Mouse (Mus musculus): ENCODE measurements at regions not wholly inside any gene's neighbourhood (a gene's known extent, or its start where the extent isn't known, plus 50 kb on each side); places are given as distances from the start of the nearest gene placed in this dataset.
A peak's percentile ranks its signal among the peaks of the same experiment; 100 is the strongest.

GRCm38 (mm10) chr9:113457169-113457850 lies 250.7 kb downstream of the Pdcd6ip start:
- Histone ChIP-seq H3K27me3 (ENCODE audit: insufficient read depth, low read length) (no peaks in the 10 kb centered on the region), H3K27ac (no peak overlapping the region), H3K4me1 (ENCODE audit: insufficient read depth, low read length) (0 out of 2 replicates have a peak, but pooled peaks cover under 1% of the 10 kb centered on the region), H3K4me2 (ENCODE audit: low read depth, low read length) (no peak overlapping the region), H3K36me3 (ENCODE audit: insufficient read depth, low read length) (no peaks in the 10 kb centered on the region), H3K9me3 (ENCODE audit: low read length) (no peaks in the 10 kb centered on the region), H3K4me3 (ENCODE audit: low read length) (no peak overlapping the region), H3K9ac (replicated peaks; ENCODE audit: low read length) (no peak overlapping the region)
- WGBS: 89% methylated on average over 13 of the region's 13 CpGs
- no peak for DNase-seq (ENCODE audit: low spot score)
- no peak for TF ChIP-seq CTCF (IDR thresholded peaks at IDR 0.05; ENCODE audit: low read depth)
- ATAC-seq: no peak

GRCm38 (mm10) chr9:113455577-113455976 lies 252.5 kb downstream of the Pdcd6ip start:
- no peak for DNase-seq (ENCODE audit: low spot score)

GRCm38 (mm10) chr9:113453231-113453630 lies 254.8 kb downstream of the Pdcd6ip start:
- Histone ChIP-seq H3K4me3 (ENCODE audit: low read length) (no peak overlapping the region), H3K27ac (no peak overlapping the region), H3K4me1 (ENCODE audit: insufficient read depth, low read length) (no peaks in the 10 kb centered on the region), H3K36me3 (ENCODE audit: insufficient read depth, low read length) (no peaks in the 10 kb centered on the region), H3K4me2 (ENCODE audit: low read depth, low read length) (no peak overlapping the region), H3K9ac (replicated peaks; ENCODE audit: low read length) (no peak overlapping the region), H3K9me3 (ENCODE audit: low read length) (no peaks in the 10 kb centered on the region), H3K27me3 (ENCODE audit: insufficient read depth, low read length) (no peaks in the 10 kb centered on the region)
- no peak for DNase-seq (ENCODE audit: low spot score)
- 55% methylated on average over 3 of the region's 3 CpGs for WGBS
- no peak for ATAC-seq
- TF ChIP-seq CTCF (IDR thresholded peaks at IDR 0.05; ENCODE audit: low read depth): no peak

More at GRCm38 (mm10) chr9:113455577-113455976, 252.5 kb downstream of the Pdcd6ip start:
- no peak overlapping the region for H3K4me3 ChIP-seq (ENCODE audit: low read length)
- H3K4me2 ChIP-seq (ENCODE audit: low read depth, low read length): no peak overlapping the region
- H3K9ac ChIP-seq (replicated peaks; ENCODE audit: low read length): no peak overlapping the region
- WGBS: 91% methylated on average over 5 of the region's 5 CpGs
- no peaks in the 10 kb centered on the region for H3K36me3 ChIP-seq (ENCODE audit: insufficient read depth, low read length)
- 0 out of 2 replicates have a peak, but pooled peaks have one; percentile 10 for TF ChIP-seq CTCF (IDR thresholded peaks at IDR 0.05; ENCODE audit: low read depth)
- no peak overlapping the region for H3K27ac ChIP-seq
- ATAC-seq: no peak
- no peaks in the 10 kb centered on the region for H3K27me3 ChIP-seq (ENCODE audit: insufficient read depth, low read length)
- no peaks in the 10 kb centered on the region for H3K9me3 ChIP-seq (ENCODE audit: low read length)
- no peaks in the 10 kb centered on the region for H3K4me1 ChIP-seq (ENCODE audit: insufficient read depth, low read length)

- Histone ChIP-seq H3K27me3 (ENCODE audit: insufficient read depth, low read length) (no peaks in the 10 kb centered on the region), H3K9ac (replicated peaks; ENCODE audit: low read length) (no peak overlapping the region), H3K4me1 (ENCODE audit: insufficient read depth, low read length) (no peaks in the 10 kb centered on the region), H3K4me2 (ENCODE audit: low read depth, low read length) (peak overlapping the region; percentile 55), H3K36me3 (ENCODE audit: insufficient read depth, low read length) (no peaks in the 10 kb centered on the region), H3K4me3 (ENCODE audit: low read length) (peak overlapping the region; percentile 28), H3K27ac (no peak overlapping the region), H3K9me3 (ENCODE audit: low read length) (no peaks in the 10 kb centered on the region)
- DNase-seq (ENCODE audit: low spot score) (peak; percentile 95), ATAC-seq (peak; percentile 75)
- WGBS: 6% methylated on average over 21 of the region's 21 CpGs
- peak; percentile 97 for TF ChIP-seq CTCF (IDR thresholded peaks at IDR 0.05; ENCODE audit: low read depth)
Measured at GRCm38 (mm10) chr9:113441770-113442411, 266.2 kb downstream of the Pdcd6ip start.

- Histone ChIP-seq H3K9me3 (ENCODE audit: low read length) (no peaks in the 10 kb centered on the region), H3K9ac (replicated peaks; ENCODE audit: low read length) (no peak overlapping the region), H3K4me1 (ENCODE audit: insufficient read depth, low read length) (no peaks in the 10 kb centered on the region), H3K4me3 (ENCODE audit: low read length) (no peak overlapping the region), H3K36me3 (ENCODE audit: insufficient read depth, low read length) (no peaks in the 10 kb centered on the region), H3K27ac (no peak overlapping the region), H3K27me3 (ENCODE audit: insufficient read depth, low read length) (no peaks in the 10 kb centered on the region), H3K4me2 (ENCODE audit: low read depth, low read length) (no peak overlapping the region)
- ATAC-seq (no peak; the same call in 1 of the 2 replicates), DNase-seq (ENCODE audit: low spot score) (peak; percentile 58)
- 53% methylated on average over 7 of the region's 7 CpGs for WGBS
- no peak for TF ChIP-seq CTCF (IDR thresholded peaks at IDR 0.05; ENCODE audit: low read depth)
Measured at GRCm38 (mm10) chr9:113438394-113438793, 269.7 kb downstream of the Pdcd6ip start.

- no peak overlapping the region for H3K4me3 ChIP-seq (ENCODE audit: low read length)
- no peaks in the 10 kb centered on the region for H3K36me3 ChIP-seq (ENCODE audit: insufficient read depth, low read length)
- no peaks in the 10 kb centered on the region for H3K27me3 ChIP-seq (ENCODE audit: insufficient read depth, low read length)
- H3K4me2 ChIP-seq (ENCODE audit: low read depth, low read length): no peak overlapping the region
- H3K9ac ChIP-seq (replicated peaks; ENCODE audit: low read length): no peak overlapping the region
- TF ChIP-seq CTCF (IDR thresholded peaks at IDR 0.05; ENCODE audit: low read depth): peak; percentile 58
- H3K27ac ChIP-seq: no peak overlapping the region
- H3K4me1 ChIP-seq (ENCODE audit: insufficient read depth, low read length): no peaks in the 10 kb centered on the region
- no peaks in the 10 kb centered on the region for H3K9me3 ChIP-seq (ENCODE audit: low read length)
- ATAC-seq (no peak), DNase-seq (ENCODE audit: low spot score) (peak; percentile 56)
Measured at GRCm38 (mm10) chr9:113435921-113436320, 272.1 kb downstream of the Pdcd6ip start.

GRCm38 (mm10) chr9:113433424-113433823 lies 274.6 kb downstream of the Pdcd6ip start:
- ATAC-seq (no peak), DNase-seq (ENCODE audit: low spot score) (no peak)
- H3K4me1 ChIP-seq (ENCODE audit: insufficient read depth, low read length): no peaks in the 10 kb centered on the region
- WGBS: 85% methylated on average over 4 of the region's 4 CpGs
- no peak overlapping the region for H3K4me2 ChIP-seq (ENCODE audit: low read depth, low read length)
- TF ChIP-seq CTCF (IDR thresholded peaks at IDR 0.05; ENCODE audit: low read depth): no peak
- H3K27ac ChIP-seq: no peak overlapping the region
- no peak overlapping the region for H3K9ac ChIP-seq (replicated peaks; ENCODE audit: low read length)
- H3K4me3 ChIP-seq (ENCODE audit: low read length): no peak overlapping the region
- no peaks in the 10 kb centered on the region for H3K36me3 ChIP-seq (ENCODE audit: insufficient read depth, low read length)
- H3K9me3 ChIP-seq (ENCODE audit: low read length): no peaks in the 10 kb centered on the region
- H3K27me3 ChIP-seq (ENCODE audit: insufficient read depth, low read length): no peaks in the 10 kb centered on the region
